Mouse (Mus musculus) spleen, adult 18-20 months (tissue): ENCODE measurements at regions not wholly inside any gene's neighbourhood (a gene's known extent, or its start where the extent isn't known, plus 50 kb on each side); places are given as distances from the start of the nearest gene placed in this dataset.

Source experiments
- DNase-seq, 2 experiments: peaks; one replicate each; pipeline ENCODE4 v3.0.0; 2022; ENCODE audit warnings: mixed read lengths in 2 of 2

DNA sequence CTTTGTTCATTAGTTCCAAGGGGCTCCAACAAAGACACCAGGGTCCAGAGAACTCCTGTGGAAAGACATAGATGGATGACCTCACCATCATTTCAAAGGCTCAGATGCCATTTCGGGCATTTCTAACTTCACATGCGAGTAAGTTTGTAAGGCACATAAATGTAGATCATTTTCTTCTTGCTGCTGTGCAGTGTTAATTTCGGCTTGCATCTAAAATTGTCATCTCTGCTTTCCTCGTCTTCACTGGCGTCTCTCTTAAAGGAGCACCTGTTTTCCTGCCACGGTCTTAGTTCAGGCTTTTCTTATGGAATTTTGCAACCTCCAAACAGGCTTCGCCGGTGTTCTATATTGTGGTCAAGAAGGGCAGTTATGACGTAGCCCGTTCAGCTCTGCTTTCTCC lies 280.6 kb upstream of the Prickle1 start:
- DNase-seq = no peak

DNA sequence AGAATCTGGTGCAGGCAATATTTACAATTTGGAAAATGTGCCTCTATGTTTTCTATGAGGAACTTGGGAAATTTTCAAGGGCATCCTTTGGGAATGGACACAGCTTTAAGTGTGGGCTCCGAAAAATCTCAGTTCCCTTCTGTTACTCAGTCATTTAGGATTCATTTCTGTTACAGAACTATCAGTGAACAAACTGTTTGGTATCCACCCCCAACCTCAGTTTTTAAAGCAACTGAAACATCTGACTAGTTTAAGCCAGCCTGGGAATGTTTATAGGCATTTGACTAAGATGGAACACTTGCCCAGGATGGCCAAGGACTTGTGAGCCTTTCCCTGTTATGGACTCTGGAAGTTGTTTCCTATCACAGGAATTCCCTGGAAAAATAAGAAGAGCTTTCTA lies 280.0 kb upstream of the Prickle1 start:
- no peak for DNase-seq

DNA sequence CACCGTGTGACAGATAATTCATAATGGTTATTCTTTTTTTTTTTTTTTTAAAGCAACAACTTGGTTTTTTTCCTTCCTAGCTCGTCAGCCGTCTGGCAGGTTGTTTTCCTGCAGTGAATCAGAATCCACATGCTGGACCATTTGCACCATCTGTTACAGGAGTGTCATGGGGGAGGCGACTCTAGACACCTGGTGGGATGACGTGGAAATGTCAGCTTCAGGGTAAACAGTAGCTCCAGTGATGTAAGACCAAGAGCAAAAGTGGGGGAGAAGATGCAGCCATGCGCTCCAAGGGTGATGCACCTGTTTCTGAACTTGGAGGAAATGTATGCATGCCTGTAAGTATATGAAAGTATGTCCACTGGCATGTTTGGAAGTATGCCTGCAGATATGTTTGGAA lies 278.5 kb upstream of the Prickle1 start:
- DNase-seq = no peak

DNA sequence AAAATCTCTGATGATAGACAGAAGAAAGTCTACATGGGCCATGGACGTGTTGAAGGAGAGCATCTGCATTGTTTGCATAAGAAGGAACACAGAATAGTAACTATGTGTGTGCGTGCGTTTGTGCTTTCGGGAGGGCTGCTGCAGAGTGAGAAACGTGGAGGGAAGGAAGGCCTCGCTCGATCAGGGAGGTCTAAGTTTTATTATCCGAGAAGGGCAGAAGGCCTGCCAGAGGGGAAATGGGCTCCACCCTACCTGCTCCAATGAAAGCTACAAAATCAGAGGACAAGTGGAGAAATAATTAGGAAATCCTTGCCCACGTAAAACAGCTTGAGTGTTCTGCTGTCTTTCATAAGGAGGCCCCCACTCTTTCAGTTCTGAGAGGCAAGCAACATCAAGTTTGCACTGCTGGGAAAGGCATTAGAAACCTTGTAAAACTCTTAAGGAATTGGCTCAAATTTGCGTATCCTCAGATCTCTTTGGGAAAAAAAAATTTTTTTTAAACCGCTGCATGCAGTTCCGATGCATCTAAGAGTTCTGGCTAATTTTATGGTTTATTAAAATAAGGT lies 261.7 kb upstream of the Prickle1 start:
- DNase-seq = no peak

DNA sequence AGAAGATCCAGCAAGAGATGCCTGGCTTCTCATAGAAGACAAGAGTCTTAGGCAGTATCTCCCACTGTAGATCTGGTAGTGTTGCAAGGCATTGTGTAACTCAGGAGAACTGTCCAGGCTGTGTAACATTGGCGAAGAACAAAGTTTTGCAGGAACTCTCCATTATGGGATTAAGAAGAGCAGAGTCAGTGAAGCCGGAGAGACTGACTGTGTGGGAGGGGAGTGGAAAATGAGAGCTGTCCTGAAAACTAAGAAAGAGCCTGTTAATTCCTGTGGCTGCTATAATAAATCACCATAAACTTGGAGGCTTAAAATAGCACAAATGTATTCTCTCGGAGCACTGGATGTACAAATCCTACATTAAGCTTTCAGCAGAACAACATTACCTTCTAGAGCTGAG lies 257.5 kb upstream of the Prickle1 start:
- DNase-seq = no peak

DNA sequence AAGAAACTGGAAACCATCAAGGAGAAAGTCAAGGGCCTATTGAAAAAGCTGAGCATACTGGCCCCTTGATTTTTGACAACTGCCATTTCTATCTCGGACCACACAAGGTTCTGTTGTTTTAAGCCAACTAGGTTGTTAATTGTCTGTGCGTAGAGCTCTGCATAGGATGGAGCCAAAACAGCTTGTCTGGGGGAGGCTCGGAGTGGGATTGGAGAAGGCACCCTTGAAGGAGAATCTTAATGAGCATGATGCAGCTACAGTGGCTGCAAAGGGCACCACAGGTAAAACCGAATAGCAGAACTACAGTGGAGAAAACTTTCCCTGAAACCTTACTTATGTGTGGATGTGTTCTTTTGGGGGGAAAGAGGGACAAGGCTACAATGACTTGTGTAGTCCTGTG lies 256.4 kb upstream of the Prickle1 start:
- DNase-seq = no peak

DNA sequence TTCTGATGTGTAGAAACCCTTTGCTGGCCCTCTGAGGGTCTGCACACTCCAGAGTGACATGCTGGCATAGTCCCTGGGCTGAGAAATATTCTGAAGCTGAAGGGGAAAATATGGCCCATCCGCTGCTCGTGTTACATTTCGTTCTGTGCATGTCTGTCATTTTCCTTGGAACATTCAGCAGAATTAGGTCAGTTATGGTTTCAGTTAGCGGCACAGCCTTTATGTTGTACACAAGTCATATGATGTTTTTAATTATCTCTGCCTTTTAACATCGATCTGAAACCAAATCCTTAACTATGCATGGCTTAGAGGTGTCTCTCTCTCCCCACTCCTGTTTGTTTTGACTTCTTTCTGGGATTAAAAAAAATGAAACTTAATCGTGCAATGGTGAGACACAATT lies 254.7 kb upstream of the Prickle1 start:
- DNase-seq = no peak

DNA sequence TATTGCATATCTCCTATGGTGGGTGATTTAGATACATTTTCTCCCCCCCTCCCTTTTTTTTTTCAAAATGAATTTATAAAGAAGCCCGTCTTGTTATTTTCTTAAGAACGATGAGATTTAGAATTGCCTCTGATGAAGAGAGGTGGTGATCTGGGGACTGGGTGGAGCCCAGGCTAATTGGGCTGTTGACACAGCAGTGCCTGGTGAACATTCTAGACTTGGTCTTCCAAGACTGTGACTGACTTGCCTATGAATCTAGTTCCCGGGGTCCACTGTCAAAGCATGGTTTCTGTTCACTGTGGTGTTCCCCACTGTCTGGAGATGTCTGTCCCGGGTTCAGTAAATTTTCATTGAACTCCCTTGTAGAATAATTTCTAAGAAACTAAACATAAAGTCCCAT lies 253.1 kb upstream of the Prickle1 start:
- no peak for DNase-seq

DNA sequence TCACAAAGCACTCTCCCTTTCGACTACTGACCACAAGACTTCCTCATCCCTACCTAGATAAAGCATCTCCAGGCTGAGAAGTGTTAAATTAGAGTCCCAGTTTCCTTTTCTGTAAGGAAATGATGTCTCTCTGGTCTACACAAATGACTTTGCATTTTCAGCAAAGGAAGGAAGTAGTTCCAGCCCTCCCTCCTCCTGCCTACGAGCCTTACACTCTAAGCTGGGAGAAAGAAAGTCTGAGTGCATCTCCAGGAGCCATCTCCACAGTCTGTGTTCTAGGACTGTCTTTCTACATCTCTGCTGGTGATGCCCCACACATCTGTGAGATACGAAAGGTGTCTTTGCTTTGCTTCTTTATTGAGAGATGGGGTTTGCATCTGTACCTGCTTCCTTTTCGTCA lies 251.1 kb upstream of the Prickle1 start:
- no peak for DNase-seq

DNA sequence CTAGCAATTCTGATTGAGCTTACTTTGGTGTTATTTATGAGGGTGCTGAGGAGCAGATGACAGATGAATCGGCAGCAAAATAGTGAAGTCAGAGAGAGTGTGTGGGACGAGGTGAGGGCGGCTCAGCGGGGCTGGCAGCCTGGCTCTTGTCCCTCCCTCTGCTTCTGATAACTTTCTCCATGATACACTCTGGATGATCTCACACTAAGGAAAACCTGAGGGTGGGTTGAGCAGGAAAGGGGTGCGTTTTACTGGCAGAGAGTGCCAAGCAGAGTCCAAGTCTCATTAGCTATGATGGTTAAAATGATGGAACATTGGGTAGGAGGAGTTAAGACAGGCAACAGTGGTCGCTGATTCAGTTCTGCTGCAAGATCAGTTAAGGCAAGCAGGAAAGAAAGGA lies 250.1 kb upstream of the Prickle1 start:
- no peak for DNase-seq

DNA sequence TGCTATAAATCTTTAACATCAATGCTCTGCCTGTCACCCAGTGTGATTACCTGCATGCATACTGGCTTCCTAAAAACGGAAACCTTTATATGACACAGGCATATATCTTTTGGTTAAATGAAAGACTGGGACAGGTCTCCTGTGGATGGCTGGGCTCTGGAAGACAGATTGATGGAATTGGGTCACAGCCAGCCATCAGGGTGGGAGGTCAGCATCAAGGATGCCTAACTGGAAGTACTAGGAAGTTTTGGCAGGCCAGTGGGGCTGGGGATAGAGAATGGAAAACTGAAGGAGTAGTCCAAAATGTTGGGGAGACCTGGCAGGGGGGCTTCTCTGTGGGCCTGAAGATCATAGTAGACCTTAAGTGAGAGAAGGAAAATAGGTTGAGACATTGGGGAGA lies 237.3 kb upstream of the Prickle1 start:
- DNase-seq = no peak

DNA sequence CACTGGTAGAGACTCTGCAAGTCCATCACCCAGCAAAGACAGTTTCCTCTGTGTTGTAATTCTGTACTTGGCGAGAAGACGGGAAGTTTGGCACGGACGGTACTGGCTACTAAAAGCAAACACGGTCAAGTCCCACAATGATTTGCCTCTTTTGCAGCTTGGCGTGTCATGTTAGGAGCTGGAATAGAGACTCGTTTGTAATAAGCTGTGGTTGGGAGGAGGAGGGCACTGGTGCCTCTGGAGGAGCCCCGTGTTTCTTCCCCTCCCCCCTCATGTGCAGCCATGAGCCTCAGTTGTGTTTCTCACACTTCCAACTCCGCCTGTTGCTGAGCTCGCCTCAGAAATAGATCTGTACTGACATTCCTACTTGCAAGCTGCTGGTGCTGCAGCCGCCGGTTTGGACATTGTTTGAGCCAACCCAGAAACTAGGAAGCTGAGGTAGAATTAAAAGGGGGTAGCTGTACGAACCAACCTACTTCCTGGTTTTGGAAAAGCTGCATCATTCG lies 236.8 kb upstream of the Prickle1 start:
- no peak for DNase-seq

DNA sequence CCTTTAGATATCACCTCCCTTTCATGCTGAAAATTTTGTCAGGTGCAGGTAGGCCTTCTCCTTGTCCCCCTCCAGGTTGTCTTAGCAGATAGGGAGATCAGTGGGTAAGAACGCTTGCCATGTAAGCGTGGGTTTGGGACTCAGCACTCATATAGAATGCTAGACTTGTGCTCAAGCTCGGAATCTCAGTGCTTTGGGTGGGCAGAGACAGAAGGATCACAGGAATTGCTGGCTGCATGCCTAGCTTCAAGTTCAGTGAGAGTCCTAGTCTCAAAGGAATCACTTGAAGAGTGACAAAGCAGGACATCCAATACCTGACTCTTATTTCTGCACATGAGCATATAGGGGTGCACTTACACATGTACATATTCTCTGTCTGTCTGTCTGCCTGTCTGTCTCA lies 235.5 kb upstream of the Prickle1 start:
- no peak for DNase-seq

DNA sequence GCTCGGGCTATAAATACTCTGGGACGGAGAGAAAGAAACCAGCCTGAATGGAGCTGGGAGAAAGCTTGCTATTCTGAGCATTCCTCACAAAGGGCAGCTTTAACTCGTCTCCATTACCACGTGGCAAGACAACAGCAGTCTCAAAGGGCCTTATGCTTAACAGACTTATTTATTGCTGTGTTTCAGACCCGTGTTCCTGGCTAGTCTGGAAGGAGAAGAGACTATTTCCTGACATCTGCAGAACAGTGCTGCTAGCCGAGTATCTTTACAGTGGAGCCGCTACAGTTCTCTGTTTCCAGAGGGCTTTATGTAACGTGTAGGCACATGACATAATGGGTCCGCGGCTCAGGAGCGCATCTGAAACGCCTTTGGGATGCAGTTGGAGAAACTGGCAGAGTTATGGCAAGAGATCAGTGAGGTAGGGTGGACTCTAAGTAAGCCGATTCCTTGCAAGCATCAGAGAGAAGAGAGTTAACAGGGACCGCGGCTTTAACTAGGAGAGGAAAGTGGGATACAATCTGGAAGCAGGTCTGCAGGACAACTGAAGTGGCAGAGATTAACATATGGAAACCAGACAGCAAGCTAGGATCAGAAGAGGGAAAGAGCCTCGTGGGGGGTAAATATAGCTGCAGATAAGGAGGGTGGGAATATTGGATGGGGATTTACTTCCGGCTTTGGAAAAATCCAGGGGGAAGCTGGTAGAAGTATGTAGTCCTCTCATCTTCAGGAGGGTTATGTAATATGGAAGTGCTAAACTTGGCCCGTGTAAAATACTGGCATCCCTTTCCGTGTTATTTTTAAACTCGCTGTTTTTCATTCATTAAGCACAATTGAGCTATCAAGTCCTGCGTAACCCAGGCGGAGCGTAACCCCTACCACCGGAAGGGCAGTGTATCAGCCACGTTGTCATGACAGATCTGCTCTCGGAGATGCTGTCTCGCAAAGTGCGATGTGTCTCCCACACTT lies 229.3 kb upstream of the Prickle1 start:
- no peak for DNase-seq

DNA sequence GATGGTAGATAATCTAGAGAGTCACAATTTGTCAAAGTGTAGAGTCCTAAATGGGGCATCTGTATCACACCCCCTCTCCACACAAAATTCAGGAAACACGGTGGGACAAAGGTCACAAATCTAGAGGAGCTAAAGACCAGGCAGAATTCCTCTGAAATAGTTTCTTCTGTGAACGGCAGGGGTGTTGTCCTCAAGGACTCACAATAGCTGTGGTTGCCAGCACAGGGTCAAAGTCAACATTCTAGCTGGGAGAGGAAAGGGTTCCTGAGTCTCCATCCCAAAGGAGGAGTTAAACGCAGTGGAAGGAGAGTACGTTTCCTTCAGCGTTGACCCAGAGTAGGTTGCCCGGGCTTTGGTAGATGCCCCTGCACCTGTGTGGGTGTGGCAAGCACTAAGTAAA lies 225.5 kb upstream of the Prickle1 start:
- no peak for DNase-seq

DNA sequence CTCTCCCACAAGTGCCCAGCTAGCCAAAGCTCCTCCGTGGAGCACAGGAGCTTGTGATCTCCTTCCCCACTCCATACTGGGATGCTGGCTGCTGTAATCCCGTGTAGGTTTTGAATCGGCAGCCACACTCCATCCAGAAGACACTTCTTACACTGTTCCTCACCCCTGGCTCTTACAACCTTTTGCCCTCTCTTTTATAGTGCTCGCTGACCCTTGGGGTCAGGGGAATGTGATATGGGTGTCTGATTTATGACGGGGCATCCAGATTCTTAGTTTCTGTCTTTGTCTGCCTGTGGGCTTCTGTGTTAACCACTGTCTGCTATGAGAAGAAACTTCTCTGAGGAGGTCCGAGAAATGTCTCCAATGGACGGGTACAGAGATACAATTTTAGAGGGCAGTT lies 216.3 kb upstream of the Prickle1 start:
- no peak for DNase-seq

DNA sequence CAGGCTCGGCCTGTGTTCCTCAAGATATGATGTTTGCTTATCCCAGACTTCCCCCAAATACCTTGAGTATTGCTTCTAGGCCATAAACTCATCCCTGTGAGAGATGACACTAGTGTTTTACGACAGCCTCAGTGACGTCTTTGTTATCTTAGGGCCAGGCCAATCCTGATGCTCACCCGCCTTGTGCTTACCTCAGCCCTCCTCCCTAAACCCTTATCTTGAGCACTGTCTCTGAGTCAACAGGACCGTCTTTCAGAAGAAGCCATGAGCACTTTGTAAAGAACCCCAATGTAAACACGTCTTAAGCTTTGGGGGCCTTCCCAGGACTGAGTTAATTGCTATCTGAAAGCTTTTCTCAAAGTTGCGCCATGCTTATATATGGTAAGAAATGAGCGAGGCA lies 212.3 kb upstream of the Prickle1 start:
- DNase-seq = no peak

DNA sequence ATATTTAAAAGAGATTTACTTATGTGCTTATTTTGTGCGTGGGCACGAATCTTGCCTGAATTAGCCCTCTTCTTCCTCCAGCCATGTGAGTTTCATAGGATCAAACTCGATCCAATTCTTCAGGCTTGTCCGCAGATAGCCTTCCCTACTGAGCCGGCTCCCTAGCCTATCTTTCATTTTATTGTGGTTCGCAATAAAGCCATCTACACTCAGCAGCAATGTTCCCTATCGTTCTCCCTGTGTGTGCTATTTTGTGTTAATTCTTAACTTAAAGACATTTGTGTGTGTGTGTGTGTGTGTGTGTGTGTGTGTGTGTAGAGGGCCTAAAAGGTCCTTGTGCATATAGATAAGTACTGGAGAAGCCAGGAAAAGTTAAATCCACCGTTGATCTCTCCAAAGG lies 211.8 kb upstream of the Prickle1 start:
- no peak for DNase-seq

DNA sequence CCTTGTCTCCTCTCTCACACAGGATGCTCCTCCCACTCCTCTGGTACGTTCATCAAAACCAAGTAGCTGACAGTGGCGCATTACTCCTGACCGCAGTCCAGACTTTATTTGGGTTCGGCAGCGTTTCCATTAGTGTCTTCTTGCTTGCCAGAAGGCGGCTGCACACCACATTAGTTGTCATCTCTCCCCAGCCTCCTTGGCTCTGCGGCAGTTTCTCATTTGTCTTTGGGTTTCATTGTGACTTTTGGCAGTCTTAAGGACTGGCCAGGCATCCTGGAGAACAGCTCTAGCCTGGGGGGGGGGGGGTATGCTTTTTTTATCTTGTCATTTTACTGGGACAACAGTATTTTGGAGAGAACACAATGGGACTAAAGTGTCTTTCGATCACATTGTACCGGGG lies 209.0 kb upstream of the Prickle1 start:
- no peak for DNase-seq

DNA sequence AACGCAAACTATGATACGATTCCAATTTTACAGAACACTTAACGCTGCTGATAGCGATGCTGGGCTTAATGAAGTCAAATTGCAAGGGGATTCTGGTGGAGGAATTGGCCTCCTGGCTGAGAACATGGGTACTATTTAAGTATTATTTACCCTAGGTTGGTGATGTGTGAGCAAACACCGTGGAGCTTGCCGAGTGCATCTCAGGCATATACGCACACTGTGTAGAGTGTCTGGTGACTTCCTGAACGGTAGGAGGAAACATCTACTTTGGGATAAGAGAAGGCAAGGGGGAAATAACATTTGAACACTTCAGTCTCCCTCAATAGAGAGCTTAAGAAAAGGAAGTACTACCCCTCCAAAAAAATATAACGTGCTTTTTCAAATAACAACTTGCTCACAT lies 194.8 kb upstream of the Prickle1 start:
- DNase-seq = no peak

DNA sequence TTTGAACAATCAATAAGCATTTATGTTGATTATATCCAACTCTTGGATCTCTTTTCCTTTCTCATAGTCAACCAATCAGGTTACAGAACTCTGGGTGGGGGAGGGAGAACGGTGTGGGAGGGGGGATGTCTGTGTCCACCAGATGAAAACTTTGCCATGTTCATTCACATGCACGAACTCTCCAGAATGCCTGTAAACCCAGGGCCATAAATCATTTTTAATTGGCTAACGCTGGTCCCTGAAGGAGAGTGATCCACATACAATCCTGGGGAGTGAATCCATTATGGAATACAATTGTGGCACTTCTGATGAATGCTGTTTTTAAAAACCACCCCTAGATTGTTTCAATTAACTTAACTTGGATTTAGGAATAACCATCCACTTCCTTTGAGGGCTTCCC lies 194.1 kb upstream of the Prickle1 start:
- DNase-seq = no peak

DNA sequence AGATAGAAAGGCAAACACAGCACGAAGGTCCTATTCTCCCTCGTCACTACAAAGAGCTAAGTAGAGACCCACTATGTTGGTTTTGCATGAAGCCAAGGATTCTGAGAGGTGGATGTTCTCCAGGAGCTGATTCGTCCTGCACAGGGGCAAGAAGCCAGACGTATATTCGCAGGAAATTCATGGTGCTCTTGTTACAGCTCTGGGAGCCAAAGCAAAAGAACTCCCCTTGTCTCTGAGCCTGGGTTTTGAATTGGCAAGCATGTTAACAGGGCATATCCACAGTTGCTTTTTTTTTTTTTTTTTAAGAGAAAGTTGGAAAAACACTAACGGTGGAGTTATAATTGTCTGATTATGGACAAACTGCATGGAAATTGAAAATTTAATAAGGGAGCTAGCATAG lies 191.7 kb upstream of the Prickle1 start:
- DNase-seq = no peak

DNA sequence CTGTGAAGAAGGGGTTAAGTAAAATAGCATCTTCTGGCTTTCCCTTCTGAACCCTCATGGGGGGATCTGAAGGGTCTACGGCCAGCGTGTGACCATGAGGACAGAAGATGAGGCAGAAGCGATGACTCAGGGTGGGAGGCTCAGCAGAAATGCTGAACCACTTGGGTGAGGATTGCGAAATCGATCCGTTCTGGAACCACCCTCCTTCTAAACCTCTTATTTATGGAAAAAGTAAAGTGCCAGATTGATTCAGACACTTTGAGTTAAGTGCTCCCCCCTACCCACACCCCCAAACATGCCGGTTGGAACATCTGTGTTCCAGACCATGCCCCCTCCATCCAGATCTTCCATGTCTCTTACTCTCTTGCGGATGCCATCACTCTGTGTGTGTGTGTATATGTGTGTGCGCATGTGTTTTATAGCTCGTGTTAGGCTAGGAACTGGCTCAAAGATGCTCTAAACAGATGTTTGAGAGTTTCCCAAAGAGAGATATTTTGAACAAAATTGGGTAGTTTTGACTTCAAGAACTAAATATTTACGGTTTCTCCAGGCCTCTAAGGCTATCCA lies 190.2 kb upstream of the Prickle1 start:
- no peak for DNase-seq

DNA sequence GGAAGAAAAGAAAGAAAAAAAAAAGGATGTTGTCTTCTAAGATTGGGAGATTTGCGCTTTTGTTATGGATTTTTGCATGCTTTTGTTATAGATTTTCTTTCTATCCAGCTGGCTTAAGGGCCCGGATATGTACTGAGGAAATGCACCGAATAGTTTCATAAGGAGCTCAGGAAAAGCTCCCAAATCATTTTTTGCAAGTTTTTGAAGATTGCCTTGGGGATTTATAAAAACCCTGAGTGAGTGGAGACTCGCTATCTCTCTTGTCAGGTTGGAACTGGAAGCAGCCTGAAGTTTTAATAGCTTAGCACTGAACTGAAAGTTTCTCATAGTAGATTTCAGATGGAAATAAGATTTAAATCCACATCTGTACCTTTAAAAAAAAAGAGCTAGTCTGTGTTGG lies 188.0 kb upstream of the Prickle1 start:
- no peak for DNase-seq
